Mouse (Mus musculus) heart, adult 9 months (tissue): ENCODE data around the gene Plcb1.

ENCODE experiments used
- DNase-seq, 2 experiments: peaks; one replicate each; pipeline ENCODE4 v3.0.0; 2022; ENCODE audit warnings: low spot score in 2 of 2

The Plcb1 gene

GRCm38 (mm10) chr2:135204141-135205120 is 418.6 kb downstream of the Plcb1 start:
- DNase-seq: peak; percentile 27 to 44

- DNase-seq: no peak
Measured at GRCm38 (mm10) chr2:135208890-135209289, 423.0 kb downstream of the Plcb1 start.

DNA sequence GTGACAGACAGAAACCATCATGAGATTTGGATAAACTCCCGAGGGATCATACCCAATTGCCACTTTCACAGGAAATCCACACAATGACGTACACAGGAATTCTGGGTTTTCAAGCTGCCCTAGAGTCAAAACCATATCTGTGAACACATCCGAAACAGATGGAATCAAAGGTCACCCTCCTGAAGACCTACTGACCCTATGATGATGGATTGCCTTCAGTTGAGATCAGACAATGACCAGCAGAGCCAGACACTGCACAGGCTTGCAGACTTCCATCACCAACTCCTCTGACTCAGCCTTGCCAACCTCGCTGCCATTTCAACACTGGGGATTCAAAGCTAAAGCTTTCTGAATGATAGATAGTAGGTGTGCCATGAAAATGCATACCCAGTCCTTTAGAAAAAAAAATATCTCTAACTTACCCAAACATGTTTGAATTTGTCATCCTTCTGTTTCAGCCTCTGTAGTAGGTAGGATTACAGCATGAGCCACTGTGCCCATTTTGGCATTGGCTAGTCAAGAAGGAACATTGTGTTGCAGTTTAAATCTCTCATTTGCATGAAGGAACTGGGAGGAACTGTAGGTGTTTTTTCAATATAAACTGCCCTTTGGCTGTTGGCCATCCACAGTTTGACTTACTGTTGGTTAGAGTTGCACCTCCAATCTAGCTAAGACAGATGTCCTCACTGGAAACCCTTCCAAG is 429.0 kb downstream of the Plcb1 start:
- no peak for DNase-seq

GRCm38 (mm10) chr2:135219406-135219805 is 433.5 kb downstream of the Plcb1 start:
- no peak for DNase-seq

- DNase-seq: peak; percentile 48 to 82
Measured at GRCm38 (mm10) chr2:135225604-135226025, 439.7 kb downstream of the Plcb1 start.

DNA sequence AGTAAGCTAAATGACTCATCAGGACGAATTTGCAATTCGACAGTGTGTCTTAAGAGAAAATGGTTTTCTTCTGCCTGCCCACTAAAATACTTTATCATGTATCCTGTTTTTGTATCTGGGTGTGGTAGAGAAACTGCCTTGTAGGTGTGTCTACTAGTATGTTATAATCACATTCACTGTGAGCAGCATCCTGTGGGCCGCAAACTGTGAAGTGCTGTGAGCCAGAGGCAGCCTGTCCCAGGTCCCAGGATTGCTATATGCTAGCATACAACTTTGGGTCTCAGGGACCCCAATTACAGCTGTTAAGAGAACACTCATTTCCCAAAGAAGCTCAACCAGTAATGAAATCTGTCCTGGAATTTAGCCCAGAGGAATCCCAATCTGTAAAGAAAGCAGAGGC is 444.4 kb downstream of the Plcb1 start:
- peak in 1 of 2 experiments; percentile 17 for DNase-seq

- DNase-seq: no peak
Measured at GRCm38 (mm10) chr2:135242662-135243316, 456.9 kb downstream of the Plcb1 start.

DNA sequence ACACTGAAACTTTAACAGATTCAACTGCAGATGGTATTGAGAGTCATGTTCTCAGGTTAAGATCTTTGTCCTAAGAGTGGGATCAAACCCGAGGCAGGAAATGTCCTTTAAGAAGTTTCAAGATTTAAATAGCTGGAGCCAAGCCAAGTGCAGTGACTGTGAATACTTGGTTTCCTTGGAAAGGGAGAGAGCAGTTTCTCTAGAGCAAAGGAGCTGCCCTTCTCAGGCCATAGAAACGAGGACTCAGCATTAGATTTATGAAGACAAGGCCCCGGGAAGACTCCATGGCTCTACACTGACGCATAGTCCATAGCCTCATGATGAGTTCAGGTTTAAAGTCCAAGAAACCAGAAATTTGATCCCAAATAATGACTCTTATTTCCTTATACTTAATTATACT is 457.9 kb downstream of the Plcb1 start:
- DNase-seq: no peak

- DNase-seq: no peak
Measured at GRCm38 (mm10) chr2:135249925-135250324, 464.1 kb downstream of the Plcb1 start.

DNA sequence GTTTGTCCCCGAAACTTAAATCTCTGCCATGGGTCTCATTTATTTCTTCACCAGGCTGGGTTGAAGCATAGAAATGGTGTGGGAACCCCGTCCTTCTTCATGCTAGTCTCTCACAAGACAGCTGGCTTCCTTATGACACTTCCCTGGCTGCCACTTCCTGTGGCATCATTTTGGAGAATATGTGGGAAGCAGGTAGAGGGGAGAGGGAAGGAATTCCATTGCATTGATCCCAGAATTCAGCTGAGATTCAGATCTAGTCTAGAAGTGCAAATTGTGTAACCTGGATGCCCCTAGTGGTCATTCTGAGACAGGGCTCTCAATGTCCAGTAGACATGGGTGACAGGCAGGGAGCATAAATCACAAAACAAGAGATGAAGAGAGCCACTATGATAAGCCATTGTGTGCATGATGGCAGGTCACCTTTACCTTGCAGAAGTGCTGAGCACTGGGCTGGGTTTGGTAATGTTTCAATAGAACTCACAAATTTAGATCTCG is 466.0 kb downstream of the Plcb1 start:
- no peak for DNase-seq

DNA sequence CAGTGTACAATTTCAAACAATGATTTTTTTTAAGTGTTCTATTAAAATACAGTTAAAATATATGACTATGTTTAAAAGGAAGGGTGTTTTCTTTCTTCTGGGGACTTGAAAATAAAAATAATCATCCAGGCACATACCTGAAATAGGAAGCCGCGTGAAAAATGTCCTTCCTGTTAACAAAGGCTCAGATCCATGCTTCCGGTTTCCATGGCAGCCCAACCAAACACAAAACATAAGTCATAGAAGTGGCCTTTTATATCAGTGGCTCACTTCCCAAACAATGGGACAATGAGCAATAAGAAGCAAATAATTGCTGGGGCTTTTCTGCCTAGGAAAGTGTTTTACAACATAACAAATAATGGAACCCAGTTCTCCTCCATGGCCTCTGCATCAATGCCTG is 473.3 kb downstream of the Plcb1 start:
- DNase-seq: peak; percentile 71 to 74

DNA sequence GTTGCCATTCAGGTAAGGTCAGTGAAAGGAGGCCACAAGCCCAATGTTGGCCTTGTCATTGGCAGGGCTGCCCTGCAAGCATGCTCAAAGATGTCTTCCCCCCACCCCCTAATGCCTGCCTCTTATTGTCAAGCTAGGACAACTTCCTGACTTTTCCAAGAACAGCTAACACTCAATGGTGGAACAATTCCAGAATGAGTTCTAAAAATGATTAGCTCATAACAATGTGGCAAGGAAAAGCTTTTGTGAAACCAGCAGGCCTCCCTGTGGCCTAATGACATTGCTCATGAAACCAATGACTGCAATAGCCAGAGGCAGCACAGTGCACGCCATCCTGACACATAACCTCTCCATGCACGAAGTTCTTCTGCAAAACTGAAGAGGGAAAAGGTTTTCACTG is 478.1 kb downstream of the Plcb1 start:
- peak; percentile 28 to 47 for DNase-seq

DNA sequence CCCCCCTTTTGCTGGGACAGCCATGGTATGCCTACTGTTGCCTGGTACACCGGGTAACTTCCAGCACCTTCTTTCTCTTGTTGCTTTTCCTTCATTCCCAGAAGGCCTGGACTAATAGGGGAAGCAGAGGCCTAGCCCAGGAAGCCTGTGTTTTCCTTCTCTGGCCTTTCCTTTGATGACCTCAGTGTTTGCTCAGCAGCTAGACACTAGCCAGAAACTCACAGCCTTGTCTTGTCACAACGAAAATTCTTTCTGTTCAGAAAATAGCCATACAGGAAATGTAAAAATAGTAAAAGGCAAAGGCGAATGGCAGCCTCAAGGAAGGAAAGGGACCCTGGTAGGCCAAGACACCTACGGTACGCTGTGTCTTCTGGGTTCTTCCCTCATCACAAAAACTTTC is 489.1 kb downstream of the Plcb1 start:
- DNase-seq: peak; percentile 17 to 38

- DNase-seq: no peak
Measured at GRCm38 (mm10) chr2:135278506-135278905, 492.6 kb downstream of the Plcb1 start.

GRCm38 (mm10) chr2:135279026-135279425 is 493.2 kb downstream of the Plcb1 start:
- no peak for DNase-seq

- no peak for DNase-seq
Measured at GRCm38 (mm10) chr2:135283783-135284182, 497.9 kb downstream of the Plcb1 start.

DNA sequence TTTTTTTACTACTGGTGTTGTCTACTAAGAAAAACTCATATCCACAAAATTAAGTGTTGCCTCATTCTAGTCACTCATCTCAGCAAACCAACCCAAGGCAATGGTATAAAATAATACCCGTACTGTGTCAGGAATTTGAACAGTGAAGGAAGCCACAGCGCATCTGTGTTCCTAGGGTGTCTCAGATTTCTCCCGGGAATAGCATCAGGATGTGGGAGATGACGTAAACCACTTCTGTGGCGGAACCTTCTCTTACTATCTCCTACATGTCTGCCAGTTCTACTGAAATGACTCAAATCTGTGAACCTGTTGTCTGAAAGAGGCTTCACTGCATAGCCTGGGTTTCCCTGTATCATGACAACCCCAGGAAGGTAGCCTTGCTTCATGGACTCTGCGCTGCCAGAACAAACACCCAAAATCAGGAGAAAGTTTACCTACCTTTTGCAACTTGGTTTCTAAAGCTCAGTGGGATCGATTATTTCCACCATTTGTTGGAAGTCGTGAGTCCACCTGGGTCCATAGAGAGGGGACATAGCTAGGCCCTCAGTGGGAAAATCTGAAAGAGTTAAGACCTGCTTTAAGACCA is 510.4 kb downstream of the Plcb1 start:
- no peak for DNase-seq

- DNase-seq: no peak
Measured at GRCm38 (mm10) chr2:135300480-135300879, 514.6 kb downstream of the Plcb1 start.

DNA sequence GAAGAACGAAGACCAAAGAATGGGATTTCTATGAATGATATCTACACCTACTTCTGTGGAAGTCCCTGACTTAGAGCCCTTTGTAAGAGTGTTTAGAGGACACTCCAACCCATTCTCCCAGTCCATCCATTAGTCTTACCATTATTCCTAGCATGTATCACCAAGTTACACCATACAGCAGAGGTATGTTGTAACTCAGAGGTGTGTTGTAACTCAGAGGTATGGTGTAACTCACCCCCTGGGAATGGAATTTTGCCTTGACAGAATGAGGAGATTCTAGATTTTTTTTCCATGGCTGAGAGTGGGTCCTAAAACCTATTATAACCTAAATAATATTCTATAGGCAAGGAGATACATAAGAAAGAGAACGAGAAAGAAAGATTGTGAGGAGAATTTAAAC is 516.6 kb downstream of the Plcb1 start:
- DNase-seq: no peak

DNA sequence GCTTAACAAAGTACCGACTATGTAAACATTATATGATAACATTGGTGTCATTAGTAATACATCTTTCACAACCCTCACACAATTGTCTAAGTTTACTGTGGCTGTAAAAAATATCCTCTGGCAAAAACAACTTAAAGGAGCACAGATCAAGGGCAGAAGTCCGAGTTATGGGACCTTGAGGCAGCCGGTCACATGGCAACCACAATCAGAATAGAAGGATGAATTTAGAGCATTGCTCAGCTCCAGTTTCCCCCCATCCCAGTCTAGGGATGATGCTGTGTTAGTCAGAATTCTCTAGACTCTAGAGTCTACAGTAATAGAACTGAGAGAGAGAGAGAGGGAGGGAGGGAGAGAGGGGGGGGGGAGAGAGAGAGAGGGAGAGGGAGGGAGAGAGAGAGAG is 519.3 kb downstream of the Plcb1 start:
- no peak for DNase-seq

DNA sequence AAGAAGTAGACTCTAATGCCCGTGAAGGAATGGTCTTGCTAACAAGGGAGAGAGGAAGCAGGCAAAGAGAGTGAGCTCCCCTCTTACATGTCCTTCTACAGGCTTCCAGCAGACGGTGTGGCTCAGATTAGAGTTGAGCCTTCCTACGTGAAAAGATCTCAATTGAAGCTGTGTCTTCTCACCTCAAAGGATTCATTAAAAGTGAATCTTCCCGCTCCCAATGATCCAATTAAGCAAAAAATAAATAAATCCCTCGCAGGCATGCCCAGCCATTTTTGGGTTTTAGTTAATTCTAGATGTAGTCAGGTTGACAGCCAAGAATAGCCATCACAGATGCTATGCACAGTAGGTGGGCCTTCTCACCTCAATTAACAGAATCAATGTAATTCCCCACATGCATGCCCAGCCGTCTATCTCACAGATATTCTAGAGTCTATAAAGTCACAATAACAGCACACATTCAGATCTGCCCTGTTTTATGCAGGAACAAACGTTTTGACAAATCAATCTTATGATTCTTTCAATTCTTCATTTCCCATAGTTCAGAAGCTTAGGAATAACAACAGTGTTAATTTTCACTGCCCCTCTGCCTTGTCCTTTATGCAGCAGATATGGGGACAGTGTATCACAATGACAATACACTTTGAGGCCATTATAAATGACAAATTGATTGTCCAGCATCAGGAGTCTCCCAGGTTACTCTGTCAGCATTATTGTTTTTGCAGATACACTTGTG is 520.0 kb downstream of the Plcb1 start:
- no peak for DNase-seq
